Mouse (Mus musculus) embryonic facial prominence, embryonic 13.5 days (tissue): Measurements from ENCODE around the gene Ppt2. TPM values are rescaled to one million over a fixed set of nuclear protein-coding genes. Genes with fewer than 3 reads are reported as not detected.

ENCODE experiments used
- ATAC-seq: fragments of 200-750 bp; cut with Nextera tagmentation; 2 replicates; pipeline ENCODE4 v1.8.0; 2017; ENCODE audit warnings: low read depth; ENCODE audit not compliant: insufficient number of reproducible peaks, insufficient read depth, low FRiP score, low TSS enrichment
- H3K27ac ChIP-seq: fragments of 300-500 bp; sonication (generic); 2 replicates; pipeline ENCODE4 v1.5.1; 2015; ENCODE audit warnings: moderate library complexity, mild to moderate bottlenecking, inconsistent platforms
- H3K27me3 ChIP-seq: fragments of 300-500 bp; sonication (generic); 2 replicates; pipeline ENCODE4 v1.6.1; 2015; ENCODE audit warnings: mild to moderate bottlenecking, inconsistent platforms
- H3K36me3 ChIP-seq: fragments of 300-500 bp; sonication (generic); 2 replicates; pipeline ENCODE4 v1.6.1; 2015; ENCODE audit warnings: mild to moderate bottlenecking, inconsistent platforms
- H3K4me1 ChIP-seq: fragments of 300-500 bp; sonication (generic); 2 replicates; pipeline ENCODE4 v1.6.1; 2015; ENCODE audit warnings: inconsistent platforms
- H3K4me2 ChIP-seq: fragments of 300-500 bp; sonication (generic); 2 replicates; pipeline ENCODE4 v1.6.1; 2015; ENCODE audit warnings: moderate library complexity, mild to moderate bottlenecking, inconsistent platforms
- H3K4me3 ChIP-seq: fragments of 300-500 bp; sonication (generic); 2 replicates; pipeline ENCODE4 v1.5.1; 2015; ENCODE audit warnings: mild to moderate bottlenecking, inconsistent platforms
- H3K9ac ChIP-seq: fragments of 300-500 bp; sonication (generic); 2 replicates; pipeline ENCODE4 v1.6.1; 2015; ENCODE audit warnings: mild to moderate bottlenecking, inconsistent platforms
- H3K9me3 ChIP-seq: fragments of 300-500 bp; sonication (generic); 2 replicates; pipeline ENCODE4 v1.6.1; 2016; ENCODE audit warnings: inconsistent platforms
- WGBS: fragments of 180-500 bp; shearing (Covaris S2); methylation state at CpG from one replicate; pipeline ENCODE4 v1.1.7; 2015; ENCODE audit warnings: mixed read lengths; 5-methylcytosine and 5-hydroxymethylcytosine counted together
- polyA plus RNA-seq: library from polyadenylated mRNA; unstranded; fragments of >200 nt; fragmentation: Nextera tagmentation; extraction: Ambion mirVana; gene quantifications from 2 replicates; pipeline ENCODE4 v1.2.1, GENCODE M21; 2015

The Ppt2 gene
- polyA plus RNA-seq, 1 experiment from 2014 or later, result 21.6 TPM

- H3K4me1 ChIP-seq, result peaks cover 41% of the 10 kb centered on the region
- H3K4me2 ChIP-seq, result peak overlapping the region; percentile 78
- ATAC-seq, result no peak
- H3K4me3 ChIP-seq, result peak overlapping the region; percentile 100
- no peaks in the 10 kb centered on the region for H3K9me3 ChIP-seq
- peaks cover 22% of the 10 kb centered on the region for H3K36me3 ChIP-seq
- H3K27ac ChIP-seq, result no peak overlapping the region
- no peak overlapping the region for H3K9ac ChIP-seq
- 89% methylated on average over 30 of the region's 30 CpGs for WGBS
- H3K27me3 ChIP-seq, result no peaks in the 10 kb centered on the region
Observed at GRCm38 (mm10) chr17:34645831-34646511, 17.7 kb upstream of the Ppt2 start.

GRCm38 (mm10) chr17:34645256-34645829, 17.0 kb upstream of the Ppt2 start:
- Histone ChIP-seq H3K4me2 (peak overlapping the region; percentile 78), H3K4me1 (peaks cover 48% of the 10 kb centered on the region), H3K4me3 (peak overlapping the region; percentile 100), H3K9me3 (no peaks in the 10 kb centered on the region), H3K9ac (peak overlapping the region; percentile 79), H3K36me3 (peaks cover 16% of the 10 kb centered on the region), H3K27ac (peak overlapping the region; percentile 81), H3K27me3 (no peaks in the 10 kb centered on the region)
- WGBS, result 43% methylated on average over 10 of the region's 10 CpGs
- no peak for ATAC-seq

- Histone ChIP-seq H3K4me1 (peaks cover 49% of the 10 kb centered on the region), H3K27me3 (no peaks in the 10 kb centered on the region), H3K9me3 (no peaks in the 10 kb centered on the region), H3K36me3 (peaks cover 9% of the 10 kb centered on the region), H3K9ac (peak within 1 kb of the TSS; percentile 79), H3K4me2 (peak within 1 kb of the TSS; percentile 78), H3K27ac (peak within 1 kb of the TSS; percentile 81), H3K4me3 (peak within 1 kb of the TSS; percentile 100)
- peak; percentile 74 for ATAC-seq
- under 1% methylated on average over 16 of the region's 16 CpGs for WGBS
Observed at GRCm38 (mm10) chr17:34644608-34645007, 16.3 kb upstream of the Ppt2 start, which contains the start of gene Fkbpl. TSS of gene Fkbpl (plus strand) at chr17:34644764.

- no peak overlapping the region for H3K9ac ChIP-seq
- peaks cover 2% of the 10 kb centered on the region; the same call in 1 of the 2 replicates for H3K36me3 ChIP-seq
- no peak overlapping the region for H3K27ac ChIP-seq
- peak overlapping the region; percentile 78; the same call in 1 of the 2 replicates for H3K4me2 ChIP-seq
- no peaks in the 10 kb centered on the region for H3K9me3 ChIP-seq
- ATAC-seq, result no peak
- peaks cover 48% of the 10 kb centered on the region for H3K4me1 ChIP-seq
- H3K4me3 ChIP-seq, result no peak overlapping the region
- WGBS, result 79% methylated on average over 10 of the region's 10 CpGs
- H3K27me3 ChIP-seq, result no peaks in the 10 kb centered on the region
Observed at GRCm38 (mm10) chr17:34643944-34644343, 15.6 kb upstream of the Ppt2 start.

GRCm38 (mm10) chr17:34643379-34643778, 15.1 kb upstream of the Ppt2 start:
- Histone ChIP-seq H3K27me3 (no peaks in the 10 kb centered on the region), H3K9ac (no peak overlapping the region), H3K27ac (no peak overlapping the region), H3K9me3 (no peaks in the 10 kb centered on the region), H3K4me3 (no peak overlapping the region), H3K4me1 (peaks cover 43% of the 10 kb centered on the region), H3K36me3 (no peaks in the 10 kb centered on the region), H3K4me2 (no peak overlapping the region)
- ATAC-seq, result no peak
- 91% methylated on average over 4 of the region's 4 CpGs for WGBS

GRCm38 (mm10) chr17:34641945-34642344, 13.6 kb upstream of the Ppt2 start:
- H3K4me3 ChIP-seq, result no peak overlapping the region
- peak overlapping the region; percentile 91 for H3K27ac ChIP-seq
- no peak overlapping the region for H3K9ac ChIP-seq
- no peak for ATAC-seq
- WGBS, result 37% methylated on average over 3 of the region's 3 CpGs
- no peak overlapping the region for H3K4me2 ChIP-seq
- peaks cover 33% of the 10 kb centered on the region for H3K4me1 ChIP-seq
- H3K9me3 ChIP-seq, result no peaks in the 10 kb centered on the region
- H3K36me3 ChIP-seq, result no peaks in the 10 kb centered on the region
- no peaks in the 10 kb centered on the region for H3K27me3 ChIP-seq

- Histone ChIP-seq H3K4me3 (no peak overlapping the region), H3K4me1 (peaks cover 27% of the 10 kb centered on the region), H3K27ac (peak overlapping the region; percentile 91), H3K4me2 (peak overlapping the region; percentile 36), H3K9me3 (no peaks in the 10 kb centered on the region), H3K9ac (peak overlapping the region; percentile 47; the same call in 1 of the 2 replicates), H3K36me3 (no peaks in the 10 kb centered on the region), H3K27me3 (no peaks in the 10 kb centered on the region)
- peak; percentile 29; the same call in 1 of the 2 replicates for ATAC-seq
- 12% methylated on average over 11 of the region's 11 CpGs for WGBS
Observed at GRCm38 (mm10) chr17:34640778-34641601, 12.7 kb upstream of the Ppt2 start.

- ATAC-seq, result no peak
- no peaks in the 10 kb centered on the region for H3K9me3 ChIP-seq
- H3K4me2 ChIP-seq, result no peak overlapping the region
- no peak overlapping the region for H3K9ac ChIP-seq
- peaks cover 17% of the 10 kb centered on the region for H3K4me1 ChIP-seq
- H3K4me3 ChIP-seq, result no peak overlapping the region
- H3K27me3 ChIP-seq, result 0 out of 2 replicates have a peak, but pooled peaks cover 2% of the 10 kb centered on the region
- H3K36me3 ChIP-seq, result no peaks in the 10 kb centered on the region
- WGBS, result 79% methylated on average over 7 of the region's 7 CpGs
- no peak overlapping the region for H3K27ac ChIP-seq
Observed at GRCm38 (mm10) chr17:34639461-34640255, 11.3 kb upstream of the Ppt2 start.

- Histone ChIP-seq H3K4me3 (no peak overlapping the region), H3K9ac (0 out of 2 replicates have a peak overlapping the region, but pooled peaks have one; percentile 32), H3K4me2 (no peak overlapping the region), H3K27ac (peak overlapping the region; percentile 28; the same call in 1 of the 2 replicates), H3K36me3 (no peaks in the 10 kb centered on the region), H3K4me1 (peaks cover 18% of the 10 kb centered on the region), H3K27me3 (peaks cover 17% of the 10 kb centered on the region), H3K9me3 (no peaks in the 10 kb centered on the region)
- 55% methylated on average over 3 of the region's 3 CpGs for WGBS
- ATAC-seq, result no peak
Observed at GRCm38 (mm10) chr17:34637459-34637858, 9.1 kb upstream of the Ppt2 start.

- Histone ChIP-seq H3K27ac (no peak overlapping the region), H3K4me3 (no peak overlapping the region), H3K4me2 (no peak overlapping the region), H3K9me3 (no peaks in the 10 kb centered on the region), H3K27me3 (peaks cover 35% of the 10 kb centered on the region), H3K4me1 (peaks cover 23% of the 10 kb centered on the region), H3K9ac (no peak overlapping the region), H3K36me3 (no peaks in the 10 kb centered on the region)
- 68% methylated on average over 2 of the region's 2 CpGs for WGBS
- no peak for ATAC-seq
Observed at GRCm38 (mm10) chr17:34635671-34636070, 7.4 kb upstream of the Ppt2 start.

GRCm38 (mm10) chr17:34632261-34632691, 4.0 kb upstream of the Ppt2 start:
- H3K4me2 ChIP-seq, result peak overlapping the region; percentile 91
- H3K9ac ChIP-seq, result peak overlapping the region; percentile 67
- H3K4me1 ChIP-seq, result peaks cover 51% of the 10 kb centered on the region
- peaks cover 49% of the 10 kb centered on the region for H3K27me3 ChIP-seq
- H3K4me3 ChIP-seq, result peak overlapping the region; percentile 46
- ATAC-seq, result peak; percentile 52
- 1% methylated on average over 26 of the region's 26 CpGs for WGBS
- H3K36me3 ChIP-seq, result no peaks in the 10 kb centered on the region
- no peaks in the 10 kb centered on the region for H3K9me3 ChIP-seq
- H3K27ac ChIP-seq, result 0 out of 2 replicates have a peak overlapping the region, but pooled peaks have one; percentile 22
